Mouse (Mus musculus): ENCODE data around the gene Jph3.

GRCm38 (mm10) chr8:121828376-121829023 lies 99.1 kb downstream of the Jph3 start:
- no peak for TF ChIP-seq CTCF (conservative IDR thresholded peaks at IDR 0.05; ENCODE audit: insufficient read depth, insufficient read length, low read depth, low read length)
- no peak for TF ChIP-seq POLR2A (IDR thresholded peaks at IDR 0.05; ENCODE audit: low read depth, low read length)

All from kidney, adult 2 months (tissue).